Mouse (Mus musculus) ES-Bruce4 (cell line): ENCODE results near the gene Sgca. TPM values are rescaled to one million over a fixed set of nuclear protein-coding genes. Genes with fewer than 3 reads are reported as not detected.

ENCODE experiments used
- H3K27ac ChIP-seq: 2 replicates; pipeline ENCODE4 v1.5.1; 2012; ENCODE audit warnings: low read length, inconsistent platforms; ENCODE audit not compliant: insufficient read depth
- H3K27me3 ChIP-seq: 2 replicates; pipeline ENCODE4 v1.6.1; 2012; ENCODE audit warnings: mild to moderate bottlenecking, low read length, inconsistent platforms; ENCODE audit not compliant: control insufficient read depth, poor library complexity, insufficient read depth, severe bottlenecking
- H3K36me3 ChIP-seq: 2 replicates; pipeline ENCODE4 v1.6.1; 2012; ENCODE audit warnings: inconsistent platforms, mild to moderate bottlenecking, low read length, moderate library complexity; ENCODE audit not compliant: control insufficient read depth, poor library complexity, insufficient read depth, severe bottlenecking
- H3K4me1 ChIP-seq: one replicate; pipeline ENCODE4 v1.8.1; 2011; ENCODE audit warnings: low read length; ENCODE audit not compliant: control insufficient read depth, insufficient read depth
- H3K4me3 ChIP-seq: 2 replicates; pipeline ENCODE4 v1.5.1; 2011; ENCODE audit warnings: low read depth, mild to moderate bottlenecking, low read length
- H3K9ac ChIP-seq: 2 replicates; pipeline ENCODE4 v1.6.1; 2012; ENCODE audit warnings: low read depth, mild to moderate bottlenecking, inconsistent platforms; ENCODE audit not compliant: poor library complexity, severe bottlenecking
- H3K9me3 ChIP-seq: replicated peaks from 2 replicates; pipeline ENCODE4 v1.6.1; 2012; ENCODE audit warnings: mild to moderate bottlenecking, low read length, inconsistent platforms; ENCODE audit not compliant: control insufficient read depth, poor library complexity, insufficient read depth, severe bottlenecking
- CTCF ChIP-seq: IDR thresholded peaks from one replicate; pipeline ENCODE4 v1.8.1; 2011; ENCODE audit warnings: low read depth, low read length
- EP300 ChIP-seq: IDR thresholded peaks from 2 replicates; pipeline ENCODE4 v1.6.1; 2011; ENCODE audit warnings: low read depth, low read length; ENCODE audit not compliant: insufficient read depth
- POLR2A ChIP-seq: IDR thresholded peaks from one replicate; pipeline ENCODE4 v1.8.1; 2011; ENCODE audit warnings: low read length; ENCODE audit not compliant: insufficient read depth
- polyA plus RNA-seq: library from polyadenylated mRNA; stranded (reverse); fragments of >200 nt; gene quantifications from 2 replicates; pipeline ENCODE4 v1.2.4, GENCODE M21; 2011; ENCODE audit warnings: low read depth; ENCODE audit not compliant: missing spikeins, insufficient read depth, insufficient read length

Gene Sgca
- polyA plus RNA-seq, 1 experiment, result not detected

GRCm38 (mm10) chr11:94988780-94989561 is 12.8 kb upstream of the Sgca start:
- H3K4me1 ChIP-seq, result peaks cover 8% of the 10 kb centered on the region
- no peaks in the 10 kb centered on the region for H3K36me3 ChIP-seq
- TF ChIP-seq EP300, result no peak
- no peak for TF ChIP-seq CTCF
- TF ChIP-seq POLR2A, result no peak
- peak overlapping the region; percentile 80 for H3K27ac ChIP-seq
- H3K9me3 ChIP-seq, result no peaks in the 10 kb centered on the region
- peak overlapping the region; percentile 98 for H3K4me3 ChIP-seq
- H3K27me3 ChIP-seq, result peaks cover 3% of the 10 kb centered on the region; the same call in 1 of the 2 replicates
- peak overlapping the region; percentile 91 for H3K9ac ChIP-seq

- Histone ChIP-seq H3K27ac (peak overlapping the region; percentile 80; the same call in 1 of the 2 replicates), H3K27me3 (peaks cover 3% of the 10 kb centered on the region; the same call in 1 of the 2 replicates), H3K9ac (peak overlapping the region; percentile 91; the same call in 1 of the 2 replicates), H3K9me3 (no peaks in the 10 kb centered on the region), H3K4me1 (peaks cover 8% of the 10 kb centered on the region), H3K36me3 (no peaks in the 10 kb centered on the region), H3K4me3 (no peak overlapping the region)
- TF ChIP-seq EP300 (no peak), CTCF (no peak), POLR2A (no peak)
Measured at GRCm38 (mm10) chr11:94987851-94988250, 11.7 kb upstream of the Sgca start.

- Histone ChIP-seq H3K27ac (peak overlapping the region; percentile 80), H3K27me3 (peaks cover 3% of the 10 kb centered on the region; the same call in 1 of the 2 replicates), H3K4me1 (peaks cover 8% of the 10 kb centered on the region), H3K9me3 (no peaks in the 10 kb centered on the region), H3K9ac (no peak overlapping the region), H3K4me3 (no peak overlapping the region), H3K36me3 (no peaks in the 10 kb centered on the region)
- TF ChIP-seq EP300 (0 out of 2 replicates have a peak, but pooled peaks have one; percentile 18), CTCF (no peak)
Measured at GRCm38 (mm10) chr11:94987341-94987740, 11.2 kb upstream of the Sgca start.

DNA sequence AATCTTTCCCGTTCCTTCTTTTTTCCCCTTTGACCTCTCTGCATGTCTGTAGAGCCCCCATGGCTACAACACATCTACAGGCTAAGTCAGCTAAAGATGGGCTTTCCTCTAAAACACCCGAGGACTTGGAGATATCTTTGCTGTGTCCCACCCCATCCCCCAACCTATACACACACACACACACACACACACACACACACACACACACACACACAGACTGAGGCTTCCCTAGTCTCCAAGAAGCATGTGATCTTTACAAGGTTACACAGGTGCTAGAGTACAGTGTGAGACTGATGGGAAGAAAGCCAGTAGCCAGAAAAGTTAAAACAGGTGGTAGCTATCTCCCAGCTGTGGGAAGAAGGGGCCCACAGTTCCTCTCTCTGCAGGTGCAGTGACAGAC is 10.3 kb upstream of the Sgca start:
- Histone ChIP-seq H3K27ac (peak overlapping the region; percentile 60), H3K36me3 (no peaks in the 10 kb centered on the region), H3K27me3 (no peaks in the 10 kb centered on the region), H3K4me3 (no peak overlapping the region), H3K9me3 (no peaks in the 10 kb centered on the region), H3K4me1 (peaks cover 8% of the 10 kb centered on the region), H3K9ac (no peak overlapping the region; the same call in 1 of the 2 replicates)
- TF ChIP-seq POLR2A (no peak), EP300 (no peak), CTCF (no peak)

DNA sequence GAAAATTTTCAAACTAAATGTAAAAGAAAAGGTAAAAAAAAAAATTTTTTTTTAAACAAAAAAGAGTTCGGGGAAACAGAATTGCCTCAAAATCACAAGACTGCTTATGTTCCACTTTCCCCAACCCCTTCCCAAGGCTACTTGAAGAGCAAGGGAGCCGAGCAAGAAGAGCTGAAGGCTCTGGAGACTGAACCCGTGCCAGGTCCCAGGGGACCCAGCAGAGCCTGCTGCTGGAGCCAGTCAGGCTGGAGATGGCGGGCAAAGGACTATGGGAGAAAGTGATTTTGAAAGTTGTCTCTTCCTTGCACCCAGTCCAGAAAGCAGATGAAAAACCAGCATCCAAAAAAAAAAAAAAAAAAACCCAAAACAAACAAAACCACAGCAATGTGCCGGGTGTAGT is 9.7 kb upstream of the Sgca start:
- no peak overlapping the region for H3K4me3 ChIP-seq
- TF ChIP-seq CTCF (no peak), POLR2A (no peak), EP300 (no peak)
- no peak overlapping the region for H3K9ac ChIP-seq
- H3K9me3 ChIP-seq, result no peaks in the 10 kb centered on the region
- no peaks in the 10 kb centered on the region for H3K27me3 ChIP-seq
- H3K27ac ChIP-seq, result no peak overlapping the region
- peaks cover 8% of the 10 kb centered on the region for H3K4me1 ChIP-seq
- H3K36me3 ChIP-seq, result no peaks in the 10 kb centered on the region

GRCm38 (mm10) chr11:94985140-94985539 is 9.0 kb upstream of the Sgca start:
- no peaks in the 10 kb centered on the region for H3K27me3 ChIP-seq
- no peak overlapping the region for H3K27ac ChIP-seq
- TF ChIP-seq EP300 (no peak), POLR2A (no peak), CTCF (no peak)
- no peaks in the 10 kb centered on the region for H3K9me3 ChIP-seq
- peaks cover 8% of the 10 kb centered on the region for H3K4me1 ChIP-seq
- no peak overlapping the region for H3K4me3 ChIP-seq
- no peak overlapping the region for H3K9ac ChIP-seq
- H3K36me3 ChIP-seq, result no peaks in the 10 kb centered on the region
